Mouse (Mus musculus) brain, embryonic 14.5 days (tissue): ENCODE measurements around the gene Atg16l1. TPM values are rescaled to one million over a fixed set of nuclear protein-coding genes. Genes with fewer than 3 reads are reported as not detected.

Experiments
- DNase-seq: peaks from one replicate; pipeline ENCODE4 v3.0.0-alpha.2; 2011; ENCODE audit warnings: low read depth
- CTCF ChIP-seq: fragments of 200-500 bp; IDR thresholded peaks from 2 replicates; pipeline ENCODE4 v1.5.1; 2012; ENCODE audit warnings: inconsistent platforms, mild to moderate bottlenecking, moderate library complexity, borderline replicate concordance; ENCODE audit not compliant: insufficient read depth, insufficient read length; ENCODE audit errors: extremely low read depth
- POLR2A ChIP-seq: fragments of 200-500 bp; IDR thresholded peaks from 2 replicates; pipeline ENCODE4 v1.6.1; 2012; ENCODE audit warnings: mild to moderate bottlenecking, inconsistent platforms, borderline replicate concordance; ENCODE audit not compliant: poor library complexity, insufficient read depth, insufficient read length, severe bottlenecking; ENCODE audit errors: extremely low read depth
- polyA plus RNA-seq: library from polyadenylated mRNA; depleted of rRNA; stranded (reverse); fragments of >200 nt; gene quantifications from 2 replicates; pipeline ENCODE4 v1.2.3, GENCODE M21; 2012; rRNA removed

Gene Atg16l1
- polyA plus RNA-seq, result 80.8 and 83.9 TPM in 2 replicates

DNA sequence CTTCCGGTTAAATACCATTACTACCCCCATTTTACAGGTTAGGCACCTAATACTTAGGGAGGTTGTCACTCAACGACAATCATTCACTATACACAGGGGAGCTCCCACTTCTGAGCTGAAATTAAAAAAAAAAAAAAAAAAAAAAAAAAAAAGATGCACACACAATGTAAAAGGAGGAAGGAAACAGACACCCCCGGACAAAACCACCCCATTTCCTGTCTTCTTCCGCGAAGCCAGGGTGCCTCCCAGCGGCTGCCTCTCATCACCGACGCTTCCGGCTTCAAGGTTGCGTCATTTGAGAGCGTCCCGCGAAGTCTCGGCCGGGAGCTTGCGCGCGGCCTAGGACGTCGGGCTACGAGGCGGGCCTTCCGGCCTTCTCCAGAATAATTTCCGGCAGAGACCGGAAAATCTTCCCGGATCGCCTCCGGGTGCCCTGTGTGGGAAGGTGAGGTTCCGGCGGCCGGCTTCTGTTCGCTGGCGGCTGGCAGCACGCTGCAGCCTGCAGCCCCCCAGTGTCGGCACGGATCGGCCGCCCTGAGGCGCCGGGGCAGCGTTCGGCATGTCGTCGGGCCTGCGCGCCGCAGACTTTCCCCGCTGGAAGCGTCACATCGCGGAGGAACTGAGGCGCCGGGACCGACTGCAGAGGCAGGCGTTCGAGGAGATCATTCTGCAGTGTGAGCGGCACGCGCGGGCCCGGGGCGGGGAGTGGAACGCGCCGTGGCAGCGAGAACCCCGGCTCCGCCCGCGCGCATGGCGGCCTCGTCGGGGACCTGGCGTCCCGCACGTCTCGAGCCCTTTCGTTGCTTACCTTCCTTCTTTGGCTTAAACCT lies at the start of gene Atg16l1:
TSS of gene Atg16l1 (plus strand) at position 230 of the 830 bp plus-strand sequence.
- DNase-seq, result peak; percentile 99
- TF ChIP-seq CTCF (peak; percentile 54), POLR2A (peak; percentile 27; the same call in 1 of the 2 replicates)

DNA sequence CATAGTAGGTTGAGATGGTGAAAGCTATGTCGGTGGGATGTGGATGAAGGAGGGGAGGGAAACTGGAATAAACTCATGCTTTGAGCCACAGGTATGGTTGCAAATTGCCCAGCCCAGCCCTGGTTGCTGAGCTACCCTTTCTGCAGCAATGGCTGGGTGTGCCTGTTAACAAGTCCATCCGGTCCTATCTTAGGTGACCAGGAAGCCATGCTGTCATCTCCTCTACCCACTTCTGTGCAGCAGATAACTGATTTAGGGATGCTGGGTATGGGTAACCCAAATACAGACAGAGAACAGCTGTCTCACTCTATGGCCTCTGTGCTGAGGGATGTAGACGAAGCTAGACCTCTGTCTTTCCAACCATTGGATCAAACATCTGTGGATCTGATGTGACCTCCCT lies 49.3 kb upstream of the Atg16l1 start:
- DNase-seq, result no peak
- TF ChIP-seq CTCF (no peak), POLR2A (no peak)

GRCm38 (mm10) chr1:87709020-87709419 lies 46.6 kb upstream of the Atg16l1 start:
- DNase-seq, result peak; percentile 77
- TF ChIP-seq CTCF (no peak), POLR2A (no peak)

DNA sequence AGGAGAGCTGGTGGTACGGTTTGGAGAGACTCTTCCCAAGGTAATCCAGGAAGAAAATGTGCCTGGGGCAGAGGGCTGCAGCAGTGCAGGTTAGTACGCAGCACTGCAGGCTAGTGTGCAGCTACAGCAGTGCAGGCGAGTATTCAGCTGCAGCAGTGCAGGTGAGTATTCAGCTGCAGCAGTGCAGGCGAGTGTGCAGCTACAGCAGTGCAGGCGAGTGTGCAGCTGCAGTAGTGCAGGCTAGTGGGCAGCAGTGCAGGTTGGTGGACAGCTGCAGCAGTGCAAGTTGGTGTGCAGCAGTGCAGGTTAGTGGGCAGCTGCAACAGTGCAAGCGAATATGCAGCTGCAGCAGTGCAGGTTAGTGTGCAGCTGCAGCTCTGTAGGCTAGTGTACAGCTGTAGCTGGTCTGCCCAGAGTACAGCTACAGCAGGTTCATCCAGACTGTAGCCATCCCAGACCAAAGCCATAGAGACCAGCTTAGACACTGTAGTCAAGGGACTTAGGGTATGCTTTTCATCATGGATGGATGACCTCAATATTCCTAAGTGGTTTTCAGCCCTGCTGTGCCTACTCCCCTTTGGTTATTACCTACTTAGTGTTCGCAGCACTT lies 45.9 kb upstream of the Atg16l1 start:
- peak; percentile 42 for DNase-seq
- TF ChIP-seq POLR2A (no peak), CTCF (no peak)

DNA sequence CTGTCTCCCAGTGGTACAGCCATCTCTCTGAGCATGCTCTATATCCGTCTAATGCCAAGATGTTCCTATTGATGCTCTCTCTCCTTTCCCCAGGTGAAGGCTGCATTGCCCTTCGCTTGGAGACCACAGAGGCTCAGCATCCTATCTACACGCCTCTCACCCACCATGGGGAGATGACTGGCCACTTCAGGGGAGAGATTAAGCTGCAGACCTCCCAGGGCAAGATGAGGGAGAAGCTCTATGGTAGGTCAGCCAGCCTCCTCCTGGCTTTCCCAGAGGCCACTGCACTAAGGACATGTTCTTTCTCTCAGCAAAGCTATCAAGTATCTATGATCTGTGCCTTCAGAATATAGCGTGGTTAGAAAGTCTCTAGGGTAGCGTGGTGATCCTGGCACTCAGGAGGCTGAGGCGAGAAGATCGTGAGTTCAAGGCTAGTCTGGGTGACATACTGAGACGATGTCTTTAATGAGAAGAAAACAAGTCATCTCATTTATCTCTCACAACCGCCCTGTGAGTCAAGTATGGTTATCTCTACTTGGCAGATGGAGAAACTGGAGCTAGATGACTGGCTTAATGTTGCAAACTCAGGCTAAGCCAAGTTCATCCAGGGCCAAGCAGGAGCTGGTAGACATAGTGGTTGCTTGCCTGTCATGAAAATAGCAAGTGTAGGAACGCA lies 43.6 kb upstream of the Atg16l1 start:
- no peak for DNase-seq
- no peak for TF ChIP-seq CTCF

DNA sequence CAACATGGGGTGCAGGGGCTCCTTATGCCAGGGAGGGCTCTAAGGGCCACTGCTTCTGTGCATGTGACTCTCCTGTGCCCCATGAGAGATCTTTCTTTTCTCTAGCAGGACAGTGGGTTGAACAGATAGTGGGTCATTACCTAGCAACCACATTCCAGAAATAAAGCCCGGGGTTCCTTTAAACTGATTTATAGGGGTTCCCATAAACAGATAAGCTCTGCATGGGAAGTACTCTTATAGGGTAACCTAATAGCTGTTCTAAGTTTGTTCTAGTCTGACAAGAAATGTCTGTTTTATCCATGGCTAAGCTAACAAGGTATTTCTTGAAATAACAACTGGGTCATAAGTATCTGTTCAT lies 43.1 kb upstream of the Atg16l1 start:
- no peak for DNase-seq
- TF ChIP-seq CTCF (no peak), POLR2A (no peak)

GRCm38 (mm10) chr1:87721382-87721781 lies 34.3 kb upstream of the Atg16l1 start:
- TF ChIP-seq CTCF (peak; percentile 60), POLR2A (no peak)
- DNase-seq, result peak; percentile 68

DNA sequence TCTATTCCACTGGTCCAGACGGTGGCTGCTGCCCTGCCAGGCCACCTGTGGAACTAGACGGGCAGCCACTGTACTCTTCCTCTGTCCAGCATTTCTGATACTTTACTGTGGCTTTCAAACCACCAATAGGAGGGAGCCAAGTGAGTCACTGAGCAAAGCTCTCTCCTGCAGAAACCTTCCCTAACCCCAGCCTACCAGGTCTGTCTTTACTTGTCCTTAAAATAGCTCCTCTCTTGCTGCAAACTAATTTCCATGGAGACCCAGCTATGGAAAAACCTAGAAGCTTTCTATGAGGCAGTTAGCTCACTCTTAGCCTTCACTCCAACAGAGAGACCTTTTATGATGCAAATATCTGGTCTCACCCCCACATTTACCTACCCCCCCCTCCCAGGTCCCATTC lies 33.6 kb upstream of the Atg16l1 start:
- DNase-seq, result no peak
- TF ChIP-seq CTCF (no peak), POLR2A (no peak)

DNA sequence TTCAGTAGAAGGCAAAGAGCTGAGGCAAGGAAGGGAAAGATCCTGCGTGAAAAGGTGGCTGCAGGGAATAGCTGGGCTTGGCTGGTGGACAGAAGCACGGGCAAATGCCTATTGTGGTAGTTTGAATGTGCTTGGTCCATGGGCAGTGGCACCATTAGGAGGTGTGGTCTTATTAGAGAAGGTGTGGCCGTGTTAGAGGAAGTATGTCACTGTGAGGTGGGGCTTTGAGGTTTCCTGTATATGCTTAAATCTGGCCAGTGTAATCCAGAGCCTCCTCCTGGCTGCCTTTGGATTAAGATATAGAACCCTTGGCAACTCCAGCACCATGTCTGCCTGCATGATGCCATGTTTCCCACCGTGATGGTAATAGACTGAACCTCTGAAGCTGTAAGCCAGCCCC lies 32.3 kb upstream of the Atg16l1 start:
- no peak for DNase-seq
- no peak for TF ChIP-seq CTCF
- no peak for TF ChIP-seq POLR2A

DNA sequence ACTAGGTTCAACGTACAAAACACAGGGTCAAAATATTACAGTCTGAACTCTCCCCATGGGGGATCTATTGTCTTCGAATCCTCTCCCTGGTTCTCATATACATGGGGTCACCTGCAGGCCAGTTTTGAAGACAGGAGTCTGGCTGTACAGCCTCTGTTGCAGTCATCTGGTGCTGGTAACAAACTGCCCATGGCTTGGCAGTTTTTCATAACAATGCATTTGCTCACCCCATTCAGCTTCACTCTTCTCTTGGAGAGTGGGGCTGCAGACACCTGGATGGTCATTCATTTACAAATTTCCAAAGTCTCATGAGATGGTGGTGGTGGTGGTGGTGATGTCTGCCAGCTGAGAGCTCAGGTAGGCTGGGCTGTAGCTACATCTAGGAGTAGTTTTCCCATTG lies 26.6 kb upstream of the Atg16l1 start:
- no peak for DNase-seq
- TF ChIP-seq POLR2A, result no peak
- no peak for TF ChIP-seq CTCF

- DNase-seq, result peak; percentile 40
- TF ChIP-seq POLR2A (no peak), CTCF (no peak)
Observed at GRCm38 (mm10) chr1:87729850-87730249, 25.8 kb upstream of the Atg16l1 start.
